Mouse (Mus musculus): Measurements from ENCODE around the gene Nagpa. TPM values are rescaled to one million over a fixed set of nuclear protein-coding genes. Genes with fewer than 3 reads are reported as not detected.

Gene Nagpa
- total and polyA plus RNA-seq, 2 experiments from 2014 or later: 7.4 to 8.5 TPM

- Histone ChIP-seq H3K27me3 (ENCODE audit: insufficient read depth, low read length) (0 out of 2 replicates have a peak, but pooled peaks cover 3% of the 10 kb centered on the region), H3K4me2 (ENCODE audit: low read depth, low read length) (0 out of 2 replicates have a peak overlapping the region, but pooled peaks have one; percentile 23), H3K27ac (no peak overlapping the region), H3K4me3 (ENCODE audit: low read length) (0 out of 2 replicates have a peak overlapping the region, but pooled peaks have one; percentile 6), H3K9ac (replicated peaks; ENCODE audit: low read length) (no peak overlapping the region), H3K36me3 (ENCODE audit: insufficient read depth, low read length) (no peaks in the 10 kb centered on the region), H3K4me1 (ENCODE audit: insufficient read depth, low read length) (no peaks in the 10 kb centered on the region), H3K9me3 (ENCODE audit: low read length) (no peaks in the 10 kb centered on the region)
- DNase-seq (ENCODE audit: low spot score) (peak; percentile 95), ATAC-seq (peak; percentile 75)
- peak; percentile 83 for TF ChIP-seq CTCF (IDR thresholded peaks at IDR 0.05; ENCODE audit: low read depth)
- WGBS: under 1% methylated on average over 7 of the region's 7 CpGs
Measured at GRCm38 (mm10) chr16:5145570-5145969, 58.2 kb downstream of the Nagpa start.

Small RNA genes within 50 kb of the gene (microRNA-seq; reads per million reads assigned to microRNA genes)
- gene Gm23689: 0 reads per million in 2 experiments
- gene Gm26095: 0 reads per million in 2 experiments
- 0 reads per million in 2 experiments for gene Mir6364

Other genes with a start within 250 kb of the Nagpa start
- 35.0 and 47.7 TPM in 2 replicates for gene Anks3, start 239.8 kb downstream of the Nagpa start, total RNA-seq (2014; rRNA removed)
- gene Anks3, start 239.8 kb downstream of the Nagpa start, polyA plus RNA-seq (2015; fragmentation: Nextera tagmentation; extraction: Ambion mirVana): 38.0 and 44.1 TPM in 2 replicates
- not detected in 2 replicates for gene Sept12, start 206.2 kb downstream of the Nagpa start, total RNA-seq (2014; rRNA removed)
- gene Sept12, start 206.2 kb downstream of the Nagpa start, polyA plus RNA-seq (2015; fragmentation: Nextera tagmentation; extraction: Ambion mirVana): not detected in 2 replicates
- not detected in 2 replicates for gene Smim22, start 196.7 kb downstream of the Nagpa start, total RNA-seq (2014; rRNA removed)
- 6.5 and 6.6 TPM in 2 replicates for gene Smim22, start 196.7 kb downstream of the Nagpa start, polyA plus RNA-seq (2015; fragmentation: Nextera tagmentation; extraction: Ambion mirVana)
- gene Rogdi, start 190.5 kb downstream of the Nagpa start, total RNA-seq (2014; rRNA removed): 105 and 126 TPM in 2 replicates
- gene Rogdi, start 190.5 kb downstream of the Nagpa start, polyA plus RNA-seq (2015; fragmentation: Nextera tagmentation; extraction: Ambion mirVana): 142 and 148 TPM in 2 replicates
- 154 and 161 TPM in 2 replicates for gene Glyr1, start 154.1 kb downstream of the Nagpa start, total RNA-seq (2014; rRNA removed)
- 136 and 139 TPM in 2 replicates for gene Glyr1, start 154.1 kb downstream of the Nagpa start, polyA plus RNA-seq (2015; fragmentation: Nextera tagmentation; extraction: Ambion mirVana)
- 28.9 and 29.8 TPM in 2 replicates for gene Ubn1, start 154.0 kb downstream of the Nagpa start, total RNA-seq (2014; rRNA removed)
- 7.3 and 8.2 TPM in 2 replicates for gene Ubn1, start 154.0 kb downstream of the Nagpa start, polyA plus RNA-seq (2015; fragmentation: Nextera tagmentation; extraction: Ambion mirVana)
- 0.07 and 0.16 TPM in 2 replicates for gene Ppl, start 71.6 kb downstream of the Nagpa start, total RNA-seq (2014; rRNA removed)
- 0.13 and 0.16 TPM in 2 replicates for gene Ppl, start 71.6 kb downstream of the Nagpa start, polyA plus RNA-seq (2015; fragmentation: Nextera tagmentation; extraction: Ambion mirVana)
- gene Sec14l5, start 56.9 kb downstream of the Nagpa start, total RNA-seq (2014; rRNA removed): 0.21 and 0.29 TPM in 2 replicates
- 0.09 and 0.18 TPM in 2 replicates for gene Sec14l5, start 56.9 kb downstream of the Nagpa start, polyA plus RNA-seq (2015; fragmentation: Nextera tagmentation; extraction: Ambion mirVana)
- gene AU021092, start 18.3 kb upstream of the Nagpa start, total RNA-seq (2014; rRNA removed): 16.7 and 18.6 TPM in 2 replicates
- gene AU021092, start 18.3 kb upstream of the Nagpa start, polyA plus RNA-seq (2015; fragmentation: Nextera tagmentation; extraction: Ambion mirVana): 8.3 and 9.6 TPM in 2 replicates
- 44.4 and 53.7 TPM in 2 replicates for gene Alg1, start 29.6 kb upstream of the Nagpa start, total RNA-seq (2014; rRNA removed)
- gene Alg1, start 29.6 kb upstream of the Nagpa start, polyA plus RNA-seq (2015; fragmentation: Nextera tagmentation; extraction: Ambion mirVana): 38.9 and 40.6 TPM in 2 replicates
- 13.5 and 22.0 TPM in 2 replicates for gene Eef2kmt, start 52.0 kb upstream of the Nagpa start, total RNA-seq (2014; rRNA removed)
- gene Eef2kmt, start 52.0 kb upstream of the Nagpa start, polyA plus RNA-seq (2015; fragmentation: Nextera tagmentation; extraction: Ambion mirVana): 8.4 and 11.3 TPM in 2 replicates